Mouse (Mus musculus) cortical plate, adult 2 months (tissue): ENCODE results near the gene Lonrf2.

Experiments used
- CTCF ChIP-seq: fragments of 200-500 bp; IDR thresholded peaks from 2 replicates; pipeline ENCODE4 v1.5.1; 2011; ENCODE audit warnings: mild to moderate bottlenecking, control low read depth, low read length; ENCODE audit not compliant: insufficient read depth; ENCODE audit errors: extremely low read depth
- POLR2A ChIP-seq: fragments of 200-500 bp; IDR thresholded peaks from 2 replicates; pipeline ENCODE4 v1.6.1; 2011; ENCODE audit warnings: mild to moderate bottlenecking, low read length, control low read depth; ENCODE audit not compliant: insufficient read depth; ENCODE audit errors: extremely low read depth

- no peak for TF ChIP-seq POLR2A
- TF ChIP-seq CTCF, result peak; percentile 49
These were observed 1.6 kb downstream of the Lonrf2 start for GRCm38 (mm10) chr1:38834899-38835298.
